Mouse (Mus musculus): ENCODE data around the gene Rab24.

Gene Rab24

GRCm38 (mm10) chr13:55321434-55322129 lies at the start of gene Rab24:
Rab24 (minus strand) TSS chr13:55321946.
- in situ Hi-C loops (cut with MboI, MseI), result no loop called here

GRCm38 (mm10) chr13:55371007-55371681 lies 49.4 kb upstream of the Rab24 start:
- in situ Hi-C loops (cut with MboI, MseI), result no loop called here

GRCm38 (mm10) chr13:55370234-55370633 lies 48.5 kb upstream of the Rab24 start:
- in situ Hi-C loops (cut with MboI, MseI), result no loop called here

- in situ Hi-C loops (cut with MboI, MseI), result no loop called here
Observed at GRCm38 (mm10) chr13:55369531-55370114, 47.9 kb upstream of the Rab24 start, which contains the start of gene Rgs14. Rgs14 (plus strand) TSS chr13:55369732.

- in situ Hi-C loops (cut with MboI, MseI), result no loop called here
Observed at GRCm38 (mm10) chr13:55368401-55368800, 46.7 kb upstream of the Rab24 start.

GRCm38 (mm10) chr13:55362453-55363060 lies 40.8 kb upstream of the Rab24 start, which contains the start of gene Lman2:
Lman2 (minus strand) TSS chr13:55362783.
- in situ Hi-C loops (cut with MboI, MseI), result no loop called here

GRCm38 (mm10) chr13:55361974-55362452 lies 40.3 kb upstream of the Rab24 start:
- in situ Hi-C loops (cut with MboI, MseI), result no loop called here

GRCm38 (mm10) chr13:55361145-55361544 lies 39.4 kb upstream of the Rab24 start:
- in situ Hi-C loops (cut with MboI, MseI), result no loop called here

- in situ Hi-C loops (cut with MboI, MseI), result no loop called here
Observed at GRCm38 (mm10) chr13:55346745-55347144, 25.0 kb upstream of the Rab24 start.

- in situ Hi-C loops (cut with MboI, MseI), result no loop called here
Observed at GRCm38 (mm10) chr13:55344286-55344685, 22.5 kb upstream of the Rab24 start.

- in situ Hi-C loops (cut with MboI, MseI), result no loop called here
Observed at GRCm38 (mm10) chr13:55342469-55342868, 20.7 kb upstream of the Rab24 start.

- in situ Hi-C loops (cut with MboI, MseI), result no loop called here
Observed at GRCm38 (mm10) chr13:55339259-55339658, 17.5 kb upstream of the Rab24 start.

GRCm38 (mm10) chr13:55338131-55339054 lies 16.6 kb upstream of the Rab24 start:
- in situ Hi-C loops (cut with MboI, MseI), result no loop called here

GRCm38 (mm10) chr13:55337341-55337975 lies 15.7 kb upstream of the Rab24 start:
- in situ Hi-C loops (cut with MboI, MseI), result no loop called here

GRCm38 (mm10) chr13:55335701-55336100 lies 14.0 kb upstream of the Rab24 start:
- in situ Hi-C loops (cut with MboI, MseI), result no loop called here

GRCm38 (mm10) chr13:55332331-55332730 lies 10.6 kb upstream of the Rab24 start:
- in situ Hi-C loops (cut with MboI, MseI), result no loop called here

GRCm38 (mm10) chr13:55330567-55331400 lies 9.0 kb upstream of the Rab24 start:
- in situ Hi-C loops (cut with MboI, MseI), result no loop called here

- in situ Hi-C loops (cut with MboI, MseI), result no loop called here
Observed at GRCm38 (mm10) chr13:55329683-55330566, 8.2 kb upstream of the Rab24 start, which contains the start of gene Mxd3. Mxd3 (minus strand) TSS chr13:55329823.
